Mouse (Mus musculus): Measurements from ENCODE around the gene 2010005H15Rik. TPM values are rescaled to one million over a fixed set of nuclear protein-coding genes. Genes with fewer than 3 reads are reported as not detected.
"Not testable (repeated sequence)": the region's sequence is repeated elsewhere in the genome, so short reads cannot be mapped to it uniquely, and the experiment has no call there.

Gene 2010005H15Rik
- polyA plus RNA-seq (2015; fragmentation: Nextera tagmentation; extraction: Ambion mirVana), result 19.0 and 24.4 TPM in 2 replicates

DNA sequence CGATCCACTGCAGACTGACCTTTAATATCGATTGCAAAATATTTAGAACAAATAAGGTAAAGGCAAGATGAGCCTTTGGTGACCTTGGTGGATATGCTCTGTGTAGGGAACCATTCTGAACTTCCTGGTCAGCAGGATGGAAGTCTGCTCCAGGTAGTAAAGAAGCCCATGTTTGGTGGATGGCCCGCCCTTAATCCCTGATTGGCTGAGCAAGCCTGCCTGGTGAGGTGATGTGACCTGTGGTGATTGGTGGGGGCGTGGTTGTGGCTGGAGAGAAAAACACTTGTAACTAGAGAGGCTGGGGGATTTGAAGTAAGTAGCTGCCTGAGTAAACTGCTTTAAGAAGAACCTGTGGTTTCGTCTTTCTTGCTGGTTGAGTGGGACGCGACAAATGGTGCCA, at the start of gene 2010005H15Rik:
TSS of gene 2010005H15Rik (plus strand) at position 301 of the 400 bp plus-strand sequence.
- H3K4me3 ChIP-seq (ENCODE audit: low read depth, low read length); H3K27ac ChIP-seq (ENCODE audit: low read length); ATAC-seq; H3K36me3 ChIP-seq (ENCODE audit: insufficient read depth, low read length); H3K9ac ChIP-seq (replicated peaks; ENCODE audit: low read depth); H3K4me1 ChIP-seq (ENCODE audit: insufficient read depth, low read depth, low read length); H3K27me3 ChIP-seq (replicated peaks; ENCODE audit: insufficient read depth, low read length); H3K4me2 ChIP-seq (replicated peaks; ENCODE audit: low read depth, low read length); H3K9me3 ChIP-seq (ENCODE audit: low read length); DNase-seq (ENCODE audit: low spot score): not testable (repeated sequence)
- WGBS, result 87% methylated on average over 6 of the region's 7 CpGs

DNA sequence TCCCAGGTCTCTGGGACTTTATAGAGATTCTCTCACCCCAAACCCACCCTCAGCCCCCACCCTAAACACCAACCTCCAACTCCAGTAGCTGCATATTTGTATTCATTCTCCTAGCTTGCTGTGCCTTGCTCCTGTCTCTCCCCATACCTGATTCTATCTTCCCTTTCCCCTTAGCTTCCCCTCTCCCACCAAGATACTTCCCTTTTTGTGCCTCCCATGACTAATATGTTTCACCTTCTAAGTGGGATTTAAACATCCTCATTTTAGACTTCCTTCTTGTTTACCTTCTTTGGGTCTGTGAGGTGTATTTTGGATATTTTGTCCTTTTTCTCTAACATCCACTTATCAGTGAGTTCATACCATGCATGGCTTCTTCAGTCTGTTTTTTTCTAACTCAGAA, 45.2 kb upstream of the 2010005H15Rik start:
- no peaks in the 10 kb centered on the region for H3K9me3 ChIP-seq (ENCODE audit: low read length)
- no peak for TF ChIP-seq CTCF (IDR thresholded peaks at IDR 0.05)
- no peak for TF ChIP-seq EP300 (IDR thresholded peaks at IDR 0.05)
- H3K4me1 ChIP-seq (ENCODE audit: insufficient read depth, low read depth, low read length), result no peaks in the 10 kb centered on the region
- DNase-seq (ENCODE audit: low spot score) (no peak), ATAC-seq (no peak)
- H3K27ac ChIP-seq (ENCODE audit: low read length), result no peak overlapping the region
- H3K4me2 ChIP-seq (replicated peaks; ENCODE audit: low read depth, low read length), result no peak overlapping the region
- no peaks in the 10 kb centered on the region for H3K27me3 ChIP-seq (replicated peaks; ENCODE audit: insufficient read depth, low read length)
- H3K9ac ChIP-seq (replicated peaks; ENCODE audit: low read depth), result no peak overlapping the region
- no peak overlapping the region for H3K4me3 ChIP-seq (ENCODE audit: low read depth, low read length)
- no peaks in the 10 kb centered on the region for H3K36me3 ChIP-seq (ENCODE audit: insufficient read depth, low read length)

DNA sequence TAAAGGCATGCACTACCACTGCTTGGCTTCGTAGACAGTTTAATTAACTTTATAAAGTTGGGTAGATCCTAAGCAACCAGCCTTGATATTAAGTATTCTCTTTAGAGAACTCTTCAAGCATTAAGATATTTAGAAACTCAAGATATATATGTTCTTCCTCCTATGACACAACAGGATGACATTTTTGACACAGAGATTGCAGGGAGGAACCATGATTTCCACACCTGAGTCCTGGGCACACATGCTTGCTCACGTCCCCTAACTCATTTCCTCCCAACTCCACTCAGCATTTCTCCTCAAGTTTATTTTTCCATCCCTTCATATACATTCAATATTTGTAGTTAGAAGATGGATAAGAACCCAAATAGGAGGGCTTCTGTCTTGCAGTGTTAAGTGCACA, 41.4 kb upstream of the 2010005H15Rik start:
- TF ChIP-seq EP300 (IDR thresholded peaks at IDR 0.05), result no peak
- no peak for TF ChIP-seq CTCF (IDR thresholded peaks at IDR 0.05)
- Histone ChIP-seq H3K4me3 (ENCODE audit: low read depth, low read length) (no peak overlapping the region), H3K4me1 (ENCODE audit: insufficient read depth, low read depth, low read length) (no peaks in the 10 kb centered on the region), H3K27me3 (replicated peaks; ENCODE audit: insufficient read depth, low read length) (no peaks in the 10 kb centered on the region), H3K9ac (replicated peaks; ENCODE audit: low read depth) (no peak overlapping the region), H3K9me3 (ENCODE audit: low read length) (no peaks in the 10 kb centered on the region), H3K36me3 (ENCODE audit: insufficient read depth, low read length) (no peaks in the 10 kb centered on the region), H3K27ac (ENCODE audit: low read length) (no peak overlapping the region), H3K4me2 (replicated peaks; ENCODE audit: low read depth, low read length) (no peak overlapping the region)
- ATAC-seq (no peak), DNase-seq (ENCODE audit: low spot score) (no peak)
- 74% methylated on average over 2 of the region's 2 CpGs for WGBS

GRCm38 (mm10) chr16:36183912-36184311, 37.4 kb upstream of the 2010005H15Rik start, which contains the start of gene Gm5483:
TSS of gene Gm5483 (plus strand) at chr16:36184212.
- H3K27ac ChIP-seq (ENCODE audit: low read length); H3K36me3 ChIP-seq (ENCODE audit: insufficient read depth, low read length); H3K9me3 ChIP-seq (ENCODE audit: low read length); ATAC-seq; H3K9ac ChIP-seq (replicated peaks; ENCODE audit: low read depth); H3K27me3 ChIP-seq (replicated peaks; ENCODE audit: insufficient read depth, low read length); DNase-seq (ENCODE audit: low spot score); H3K4me2 ChIP-seq (replicated peaks; ENCODE audit: low read depth, low read length); H3K4me1 ChIP-seq (ENCODE audit: insufficient read depth, low read depth, low read length); H3K4me3 ChIP-seq (ENCODE audit: low read depth, low read length): not testable (repeated sequence)
- 62% methylated on average over 4 of the region's 4 CpGs for WGBS

DNA sequence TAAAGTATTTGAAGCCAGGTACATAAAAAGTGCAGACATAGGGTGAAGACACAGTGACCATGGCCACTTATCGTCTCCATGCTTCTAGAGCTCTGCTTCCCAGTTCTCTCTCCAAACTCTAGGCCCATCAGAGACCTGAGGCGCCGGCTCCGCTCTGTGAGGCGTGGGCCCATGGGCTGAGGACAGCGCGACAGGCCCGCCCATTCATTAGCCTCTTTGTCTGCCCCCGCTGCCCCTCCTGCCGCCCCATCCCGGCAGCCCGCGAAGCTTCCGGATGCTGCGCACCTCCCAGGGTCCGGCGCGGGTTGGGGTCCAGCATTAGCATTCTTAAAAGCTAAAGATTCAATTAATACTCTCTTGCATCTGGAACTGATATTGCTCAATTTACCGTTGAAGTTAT, 22.0 kb upstream of the 2010005H15Rik start:
- H3K4me3 ChIP-seq (ENCODE audit: low read depth, low read length), result no peak overlapping the region

DNA sequence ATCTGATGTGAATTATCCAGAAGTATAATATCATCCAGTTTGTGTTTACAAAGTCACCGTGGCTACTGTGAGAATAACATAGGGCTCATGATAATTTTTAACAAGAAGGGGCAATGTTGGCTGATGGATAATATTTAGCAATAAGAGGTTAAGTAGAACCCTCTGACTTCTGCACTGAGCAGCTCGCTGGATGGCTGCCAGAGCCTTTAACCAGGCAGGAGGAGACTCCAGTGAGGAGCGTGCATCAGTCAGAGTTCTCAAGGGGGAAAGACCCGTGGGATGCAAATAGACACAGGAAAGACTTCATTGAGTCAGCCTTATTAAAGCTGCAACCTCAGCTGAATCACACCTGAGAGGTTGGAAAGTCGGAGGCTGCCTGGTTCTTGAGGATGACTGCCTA, 17.4 kb upstream of the 2010005H15Rik start:
- TF ChIP-seq EP300 (IDR thresholded peaks at IDR 0.05), result no peak
- TF ChIP-seq CTCF (IDR thresholded peaks at IDR 0.05), result no peak
- Histone ChIP-seq H3K4me1 (ENCODE audit: insufficient read depth, low read depth, low read length) (no peaks in the 10 kb centered on the region), H3K4me2 (replicated peaks; ENCODE audit: low read depth, low read length) (no peak overlapping the region), H3K9ac (replicated peaks; ENCODE audit: low read depth) (no peak overlapping the region), H3K4me3 (ENCODE audit: low read depth, low read length) (no peak overlapping the region), H3K36me3 (ENCODE audit: insufficient read depth, low read length) (no peaks in the 10 kb centered on the region), H3K9me3 (ENCODE audit: low read length) (no peaks in the 10 kb centered on the region), H3K27ac (ENCODE audit: low read length) (no peak overlapping the region), H3K27me3 (replicated peaks; ENCODE audit: insufficient read depth, low read length) (no peaks in the 10 kb centered on the region)
- ATAC-seq, result no peak
- no peak for DNase-seq (ENCODE audit: low spot score)
- WGBS, result 45% methylated on average over 5 of the region's 5 CpGs

More for the DNA sequence above, 22.0 kb upstream of the 2010005H15Rik start:
- Histone ChIP-seq H3K27ac (ENCODE audit: low read length) (no peak overlapping the region), H3K9ac (replicated peaks; ENCODE audit: low read depth) (no peak overlapping the region), H3K27me3 (replicated peaks; ENCODE audit: insufficient read depth, low read length) (no peaks in the 10 kb centered on the region), H3K9me3 (ENCODE audit: low read length) (no peaks in the 10 kb centered on the region), H3K4me1 (ENCODE audit: insufficient read depth, low read depth, low read length) (no peaks in the 10 kb centered on the region), H3K36me3 (ENCODE audit: insufficient read depth, low read length) (no peaks in the 10 kb centered on the region), H3K4me2 (replicated peaks; ENCODE audit: low read depth, low read length) (no peak overlapping the region)
- 60% methylated on average over 19 of the region's 19 CpGs for WGBS
- TF ChIP-seq CTCF (IDR thresholded peaks at IDR 0.05), result no peak
- TF ChIP-seq EP300 (IDR thresholded peaks at IDR 0.05), result no peak
- ATAC-seq, result no peak
- no peak for DNase-seq (ENCODE audit: low spot score)

GRCm38 (mm10) chr16:36205684-36206083, 15.6 kb upstream of the 2010005H15Rik start:
- not testable (repeated sequence) for H3K36me3 ChIP-seq (ENCODE audit: insufficient read depth, low read length); H3K4me3 ChIP-seq (ENCODE audit: low read depth, low read length); H3K9me3 ChIP-seq (ENCODE audit: low read length); H3K4me2 ChIP-seq (replicated peaks; ENCODE audit: low read depth, low read length); H3K4me1 ChIP-seq (ENCODE audit: insufficient read depth, low read depth, low read length); H3K27ac ChIP-seq (ENCODE audit: low read length); H3K27me3 ChIP-seq (replicated peaks; ENCODE audit: insufficient read depth, low read length); ATAC-seq; H3K9ac ChIP-seq (replicated peaks; ENCODE audit: low read depth); DNase-seq (ENCODE audit: low spot score)
- WGBS, result 28% methylated on average over 2 of the region's 2 CpGs
